Mouse (Mus musculus) bone marrow, adult 2 months (tissue): ENCODE results near the gene Cd36. TPM values are rescaled to one million over a fixed set of nuclear protein-coding genes. Genes with fewer than 3 reads are reported as not detected.

Experiments
- H3K27ac ChIP-seq: fragments of 200-500 bp; 2 replicates; pipeline ENCODE4 v1.5.1; 2012; ENCODE audit warnings: low read depth, mild to moderate bottlenecking, control low read depth, inconsistent platforms, low read length; ENCODE audit not compliant: control insufficient read depth, poor library complexity, insufficient read depth
- H3K4me1 ChIP-seq: fragments of 200-500 bp; 2 replicates; pipeline ENCODE4 v1.6.1; 2011; ENCODE audit warnings: low read length; ENCODE audit not compliant: control insufficient read depth, insufficient read depth
- H3K4me3 ChIP-seq: fragments of 200-500 bp; replicated peaks from 2 replicates; pipeline ENCODE3; 2011; ENCODE audit warnings: mild to moderate bottlenecking, low read depth, low read length, control low read depth; ENCODE audit not compliant: control insufficient read depth
- CTCF ChIP-seq: fragments of 200-500 bp; IDR thresholded peaks from 2 replicates; pipeline ENCODE4 v1.5.1; 2011; ENCODE audit warnings: low read length, control low read depth; ENCODE audit not compliant: control insufficient read depth, insufficient read depth
- POLR2A ChIP-seq: fragments of 200-500 bp; IDR thresholded peaks from 2 replicates; pipeline ENCODE4 v1.6.1; 2011; ENCODE audit warnings: low read depth, mild to moderate bottlenecking, control low read depth, low read length, borderline replicate concordance; ENCODE audit not compliant: control insufficient read depth
- WGBS: fragments of 180-500 bp; shearing (Covaris S2); methylation state at CpG from one replicate; pipeline ENCODE4 v1.1.7; 2018; 5-methylcytosine and 5-hydroxymethylcytosine counted together
- polyA plus RNA-seq: library from polyadenylated mRNA; stranded (reverse); fragments of >200 nt; gene quantifications from 2 replicates; pipeline ENCODE4 v1.2.4, GENCODE M21; 2011; ENCODE audit warnings: low replicate concordance; ENCODE audit not compliant: missing spikeins, insufficient read depth, insufficient read length

The Cd36 gene
- polyA plus RNA-seq, 1 experiment, result 20.1 TPM

- Histone ChIP-seq H3K4me3 (no peak overlapping the region), H3K27ac (no peak overlapping the region), H3K4me1 (no peaks in the 10 kb centered on the region; the same call in 1 of the 2 replicates)
- no peak for TF ChIP-seq CTCF
- TF ChIP-seq POLR2A, result no peak
- WGBS, result 36% methylated on average over 4 of the region's 4 CpGs
Observed at GRCm38 (mm10) chr5:17835302-17836097, 53.1 kb downstream of the Cd36 start.

GRCm38 (mm10) chr5:17833797-17834196 lies 54.8 kb downstream of the Cd36 start:
- Histone ChIP-seq H3K4me1 (no peaks in the 10 kb centered on the region), H3K27ac (no peak overlapping the region), H3K4me3 (no peak overlapping the region)
- no peak for TF ChIP-seq POLR2A
- no peak for TF ChIP-seq CTCF
- WGBS, result 80% methylated on average over 1 of the region's 1 CpGs

GRCm38 (mm10) chr5:17830536-17830935 lies 58.1 kb downstream of the Cd36 start:
- H3K4me1 ChIP-seq, result no peaks in the 10 kb centered on the region
- H3K4me3 ChIP-seq, result no peak overlapping the region
- WGBS, result 1% methylated on average over 2 of the region's 2 CpGs
- H3K27ac ChIP-seq, result no peak overlapping the region
- no peak for TF ChIP-seq POLR2A
- no peak for TF ChIP-seq CTCF

GRCm38 (mm10) chr5:17828713-17829544 lies 59.7 kb downstream of the Cd36 start:
- TF ChIP-seq POLR2A (no peak), CTCF (no peak)
- WGBS, result 71% methylated on average over 15 of the region's 15 CpGs
- peak overlapping the region; percentile 14 for H3K27ac ChIP-seq
- no peaks in the 10 kb centered on the region for H3K4me1 ChIP-seq
- H3K4me3 ChIP-seq, result peak overlapping the region; percentile 19

- Histone ChIP-seq H3K4me3 (no peak overlapping the region), H3K4me1 (no peaks in the 10 kb centered on the region; the same call in 1 of the 2 replicates), H3K27ac (no peak overlapping the region)
- 17% methylated on average over 1 of the region's 1 CpGs for WGBS
- TF ChIP-seq POLR2A (no peak), CTCF (no peak)
Observed at GRCm38 (mm10) chr5:17821395-17821794, 67.2 kb downstream of the Cd36 start.

GRCm38 (mm10) chr5:17820239-17820999 lies 68.2 kb downstream of the Cd36 start:
- Histone ChIP-seq H3K4me3 (no peak overlapping the region), H3K4me1 (no peaks in the 10 kb centered on the region; the same call in 1 of the 2 replicates), H3K27ac (no peak overlapping the region)
- 81% methylated on average over 2 of the region's 2 CpGs for WGBS
- TF ChIP-seq POLR2A (no peak), CTCF (no peak)

GRCm38 (mm10) chr5:17816170-17816569 lies 72.4 kb downstream of the Cd36 start:
- WGBS, result 1% methylated on average over 2 of the region's 2 CpGs
- Histone ChIP-seq H3K27ac (no peak overlapping the region), H3K4me1 (no peaks in the 10 kb centered on the region; the same call in 1 of the 2 replicates), H3K4me3 (no peak overlapping the region)
- TF ChIP-seq CTCF (peak; percentile 12; the same call in 1 of the 2 replicates), POLR2A (no peak)
